Comparison of ENCODE assay signal across 26 mouse cellular contexts in genomic region chr6:39025038-39025437, GRCm38 (mm10).
A peak's percentile ranks its signal among the peaks of the same experiment; 100 is the strongest.
DNase-seq lines count a peak whose midpoint lies in the region; ATAC-seq and TF ChIP-seq lines count a peak whose summit lies in the region.
"Had no signal": no experiment of that assay in that cellular context is flagged by ENCODE, and none has a peak within 500 bp of the region (broad histone marks: within the 10 kb centered on the region; RNA-seq: fewer than 3 reads in every experiment).

No protein-coding gene starts in this region.

- intact Hi-C loops in heart, adult 2 months (cut with DNase I) = no loop called here

- H3K4me2 ChIP-seq in heart, postnatal 0 days (ENCODE audit: low read depth, low read length) = no peak overlapping the region
- no peak overlapping the region for H3K4me2 ChIP-seq in kidney, embryonic 15.5 days
- no peak overlapping the region for H3K4me2 ChIP-seq in neural tube, embryonic 14.5 days (ENCODE audit: low read depth, low read length)
- no peak overlapping the region for H3K4me2 ChIP-seq in neural tube, embryonic 15.5 days
- H3K4me2 ChIP-seq: forebrain, embryonic 13.5 days; hindbrain, embryonic 13.5 days had no signal

- no peak for TF ChIP-seq EP300 in heart, postnatal 0 days (IDR thresholded peaks at IDR 0.05; ENCODE audit: low read depth)
- TF ChIP-seq EP300 in heart, adult 2 months (IDR thresholded peaks at IDR 0.05; ENCODE audit: insufficient read depth, low read depth, low read length) = no peak

- H3K4me3 ChIP-seq in heart, embryonic 10.5 days = no peak overlapping the region
- H3K4me3 ChIP-seq in heart, postnatal 0 days (ENCODE audit: low read depth, low read length) = no peak overlapping the region
- H3K4me3 ChIP-seq in heart, adult 2 months = no peak overlapping the region
- no peak overlapping the region for H3K4me3 ChIP-seq in kidney, embryonic 15.5 days (replicated peaks)
- H3K4me3 ChIP-seq in neural tube, embryonic 14.5 days (ENCODE audit: low read depth, low read length) = no peak overlapping the region
- H3K4me3 ChIP-seq in neural tube, embryonic 15.5 days (replicated peaks) = no peak overlapping the region
- H3K4me3 ChIP-seq: forebrain, embryonic 13.5 days; hindbrain, embryonic 13.5 days had no signal

- no peaks in the 10 kb centered on the region for H3K36me3 ChIP-seq in heart, embryonic 10.5 days
- H3K36me3 ChIP-seq in heart, postnatal 0 days (replicated peaks; ENCODE audit: control insufficient read depth, insufficient read depth, low read length) = no peaks in the 10 kb centered on the region
- no peaks in the 10 kb centered on the region for H3K36me3 ChIP-seq in heart, adult 2 months (ENCODE audit: control insufficient read depth, insufficient read depth, low read length)
- H3K36me3 ChIP-seq in kidney, embryonic 15.5 days = no peaks in the 10 kb centered on the region
- H3K36me3 ChIP-seq in neural tube, embryonic 14.5 days (ENCODE audit: control insufficient read depth, insufficient read depth, low read length) = no peaks in the 10 kb centered on the region
- no peaks in the 10 kb centered on the region for H3K36me3 ChIP-seq in neural tube, embryonic 15.5 days
- H3K36me3 ChIP-seq: hindbrain, embryonic 13.5 days had no signal

- H3K27ac ChIP-seq in heart, embryonic 10.5 days = peak overlapping the region; percentile 62
- H3K27ac ChIP-seq in heart, postnatal 0 days (ENCODE audit: low read depth) = no peak overlapping the region
- no peak overlapping the region for H3K27ac ChIP-seq in heart, adult 2 months
- H3K27ac ChIP-seq in kidney, embryonic 15.5 days = peak overlapping the region; percentile 33; the same call in 1 of the 2 replicates
- H3K27ac ChIP-seq in neural tube, embryonic 14.5 days (ENCODE audit: low read depth, low read length) = 0 out of 2 replicates have a peak overlapping the region, but pooled peaks have one; percentile 2
- no peak overlapping the region for H3K27ac ChIP-seq in neural tube, embryonic 15.5 days (replicated peaks)
- H3K27ac ChIP-seq: forebrain, embryonic 13.5 days; hindbrain, embryonic 13.5 days; liver, embryonic 14.5 days; macrophage had no signal

- no peaks in the 10 kb centered on the region for H3K79me2 ChIP-seq in heart, adult 2 months (replicated peaks; ENCODE audit: control insufficient read depth, insufficient read depth, low read length)

- TF ChIP-seq CTCF in heart, postnatal 0 days (IDR thresholded peaks at IDR 0.05; ENCODE audit: low read depth) = no peak
- no peak for TF ChIP-seq CTCF in heart, adult 2 months (IDR thresholded peaks at IDR 0.05)

- TF ChIP-seq POLR2A in heart, adult 2 months (IDR thresholded peaks at IDR 0.05; ENCODE audit: insufficient read depth, low read depth, low read length) = no peak

- H3K4me1 ChIP-seq in heart, embryonic 10.5 days = peaks cover 32% of the 10 kb centered on the region
- H3K4me1 ChIP-seq in heart, postnatal 0 days (ENCODE audit: control insufficient read depth, insufficient read depth) = no peaks in the 10 kb centered on the region
- H3K4me1 ChIP-seq in heart, adult 2 months (ENCODE audit: control insufficient read depth, insufficient read depth, low read length) = no peaks in the 10 kb centered on the region
- peaks cover 7% of the 10 kb centered on the region; the same call in 1 of the 2 replicates for H3K4me1 ChIP-seq in kidney, embryonic 15.5 days
- no peaks in the 10 kb centered on the region for H3K4me1 ChIP-seq in neural tube, embryonic 14.5 days (ENCODE audit: control insufficient read depth, insufficient read depth, low read length)
- H3K4me1 ChIP-seq in neural tube, embryonic 15.5 days = peaks cover 17% of the 10 kb centered on the region

- no peaks in the 10 kb centered on the region for H3K27me3 ChIP-seq in heart, embryonic 10.5 days (ENCODE audit: insufficient read depth, poor library complexity, severe bottlenecking)
- H3K27me3 ChIP-seq in heart, postnatal 0 days (ENCODE audit: control insufficient read depth, insufficient read depth, low read length) = no peaks in the 10 kb centered on the region
- H3K27me3 ChIP-seq in heart, adult 2 months (ENCODE audit: control insufficient read depth, insufficient read depth, low read length) = no peaks in the 10 kb centered on the region
- no peaks in the 10 kb centered on the region for H3K27me3 ChIP-seq in kidney, embryonic 15.5 days
- no peaks in the 10 kb centered on the region for H3K27me3 ChIP-seq in neural tube, embryonic 14.5 days (ENCODE audit: control insufficient read depth, insufficient read depth, low read length)
- no peaks in the 10 kb centered on the region for H3K27me3 ChIP-seq in neural tube, embryonic 15.5 days (replicated peaks)
- H3K27me3 ChIP-seq: CH12.LX; forebrain, embryonic 13.5 days; hindbrain, embryonic 13.5 days had no signal

- WGBS in heart, embryonic 10.5 days = 45% methylated on average over 7 of the region's 7 CpGs
- WGBS in heart, postnatal 0 days = 41% methylated on average over 7 of the region's 7 CpGs
- WGBS in heart, adult 2 months = 71% methylated on average over 7 of the region's 7 CpGs
- WGBS in kidney, embryonic 15.5 days = 56% methylated on average over 7 of the region's 7 CpGs
- WGBS in neural tube, embryonic 14.5 days = 76% methylated on average over 7 of the region's 7 CpGs
- 69% methylated on average over 7 of the region's 7 CpGs for WGBS in neural tube, embryonic 15.5 days

- peak; percentile 80 for DNase-seq in heart, embryonic 10.5 days (ENCODE audit: low spot score)
- DNase-seq in heart, adult 18-20 months = no peak
- no peak for DNase-seq in heart, postnatal 0 days (ENCODE audit: low spot score)
- no peak for DNase-seq in heart, adult 2 months
- DNase-seq in kidney, postnatal 4 days = no peak
- DNase-seq: adrenal gland, adult 8-10 months; cerebellum, adult 9-10 months; cerebellum, postnatal 36 days; gastrocnemius, postnatal 10 days; heart, postnatal 14 days; kidney, adult 2 months; kidney, postnatal 36 days; liver; lung, adult 2 months; lung, postnatal 10 days; midbrain, embryonic 14.5 days; thymus, adult 18-20 months; thymus, postnatal 25 days had no signal

- ATAC-seq in heart, postnatal 0 days (ENCODE audit: insufficient read depth, low read depth) = peak; percentile 55; the same call in 1 of the 2 replicates
- ATAC-seq in kidney, embryonic 15.5 days (replicated peaks; ENCODE audit: low FRiP score) = no peak
- ATAC-seq in neural tube, embryonic 14.5 days (ENCODE audit: low read depth) = no peak
- no peak for ATAC-seq in neural tube, embryonic 15.5 days (ENCODE audit: low FRiP score)
- ATAC-seq: forebrain, embryonic 13.5 days had no signal

- H3K9me3 ChIP-seq in heart, embryonic 10.5 days = no peaks in the 10 kb centered on the region
- no peaks in the 10 kb centered on the region for H3K9me3 ChIP-seq in heart, postnatal 0 days (replicated peaks; ENCODE audit: control insufficient read depth, low read length)
- no peaks in the 10 kb centered on the region for H3K9me3 ChIP-seq in kidney, embryonic 15.5 days (replicated peaks)
- H3K9me3 ChIP-seq in neural tube, embryonic 14.5 days (ENCODE audit: control insufficient read depth, low read length) = no peaks in the 10 kb centered on the region
- no peaks in the 10 kb centered on the region for H3K9me3 ChIP-seq in neural tube, embryonic 15.5 days (replicated peaks)
- H3K9me3 ChIP-seq: forebrain, embryonic 13.5 days; hindbrain, embryonic 13.5 days had no signal

- no peak overlapping the region for H3K9ac ChIP-seq in heart, postnatal 0 days (replicated peaks; ENCODE audit: low read depth, low read length)
- H3K9ac ChIP-seq in heart, adult 2 months (ENCODE audit: low read depth, low read length) = no peak overlapping the region
- no peak overlapping the region for H3K9ac ChIP-seq in kidney, embryonic 15.5 days
- H3K9ac ChIP-seq in neural tube, embryonic 14.5 days (replicated peaks; ENCODE audit: low read depth, low read length) = no peak overlapping the region
- no peak overlapping the region for H3K9ac ChIP-seq in neural tube, embryonic 15.5 days (replicated peaks)
- H3K9ac ChIP-seq: forebrain, embryonic 13.5 days; hindbrain, embryonic 13.5 days; liver, embryonic 14.5 days had no signal

Comparison
In these comparisons a context has a peak if more than half of its experiments do, and no peak if none do; other contexts are left out.
1. H3K27ac ChIP-seq: peak in heart, embryonic 10.5 days (single experiment), kidney, embryonic 15.5 days (single experiment) and neural tube, embryonic 14.5 days (single experiment); none in heart, postnatal 0 days (single experiment), heart, adult 2 months (single experiment) and neural tube, embryonic 15.5 days (single experiment).